Mouse (Mus musculus) thymus, adult 2 months (tissue): ENCODE data around the gene Cyp2g1. TPM values are rescaled to one million over a fixed set of nuclear protein-coding genes. Genes with fewer than 3 reads are reported as not detected.

Experiments used
- DNase-seq: peaks from one replicate; pipeline ENCODE4 v3.0.0; 2021
- H3K27ac ChIP-seq: fragments of 200-500 bp; 2 replicates; pipeline ENCODE4 v1.5.1; 2012; ENCODE audit warnings: low read length, control low read depth; ENCODE audit not compliant: control insufficient read depth, insufficient read depth
- H3K27me3 ChIP-seq: fragments of 200-500 bp; 2 replicates; pipeline ENCODE4 v1.6.1; 2012; ENCODE audit warnings: mild to moderate bottlenecking, low read length, moderate library complexity, mixed read lengths; ENCODE audit not compliant: control insufficient read depth, insufficient read depth
- H3K36me3 ChIP-seq: fragments of 200-500 bp; 2 replicates; pipeline ENCODE4 v1.6.1; 2012; ENCODE audit warnings: mild to moderate bottlenecking, low read length, moderate library complexity; ENCODE audit not compliant: control insufficient read depth, insufficient read depth
- H3K4me1 ChIP-seq: fragments of 200-500 bp; replicated peaks from 2 replicates; pipeline ENCODE4 v1.6.1; 2012; ENCODE audit warnings: low read length; ENCODE audit not compliant: control insufficient read depth, insufficient read depth
- H3K4me3 ChIP-seq: fragments of 200-500 bp; 2 replicates; pipeline ENCODE4 v1.5.1; 2012; ENCODE audit warnings: mild to moderate bottlenecking, low read length, control low read depth, moderate library complexity; ENCODE audit not compliant: control insufficient read depth, insufficient read depth
- CTCF ChIP-seq: fragments of 200-500 bp; IDR thresholded peaks from 2 replicates; pipeline ENCODE4 v1.5.1; 2012; ENCODE audit warnings: mild to moderate bottlenecking, control low read depth, low read length, moderate library complexity, borderline replicate concordance; ENCODE audit not compliant: control insufficient read depth, poor library complexity, insufficient read depth; ENCODE audit errors: extremely low read depth
- POLR2A ChIP-seq: fragments of 200-500 bp; IDR thresholded peaks from 2 replicates; pipeline ENCODE4 v1.6.1; 2012; ENCODE audit warnings: mild to moderate bottlenecking, low read length, control low read depth, moderate library complexity; ENCODE audit not compliant: control insufficient read depth, poor library complexity, insufficient read depth; ENCODE audit errors: extremely low read depth
- WGBS: fragments of 180-500 bp; shearing (Covaris S2); methylation state at CpG from one replicate; pipeline ENCODE4 v1.1.7; 2018; 5-methylcytosine and 5-hydroxymethylcytosine counted together
- polyA plus RNA-seq: library from polyadenylated mRNA; depleted of rRNA; stranded (reverse); fragments of >200 nt; gene quantifications from 2 replicates; pipeline ENCODE4 v1.2.3, GENCODE M21; 2012; rRNA removed

Cyp2g1 gene
- polyA plus RNA-seq, result 1.6 and 2.2 TPM in 2 replicates

- Histone ChIP-seq H3K4me1 (no peaks in the 10 kb centered on the region), H3K27ac (no peak within 1 kb of the TSS), H3K36me3 (no peaks in the 10 kb centered on the region), H3K4me3 (no peak within 1 kb of the TSS), H3K27me3 (no peaks in the 10 kb centered on the region)
- WGBS, result 100% methylated on average over 2 of the region's 2 CpGs
- TF ChIP-seq CTCF (no peak), POLR2A (no peak)
- DNase-seq, result no peak
Observed at GRCm38 (mm10) chr7:26808592-26808991, at the start of gene Cyp2g1. Gene Cyp2g1 (plus strand): TSS chr7:26808892.

- 43% methylated on average over 1 of the region's 1 CpGs for WGBS
Observed at GRCm38 (mm10) chr7:26767084-26767483, 41.6 kb upstream of the Cyp2g1 start.

DNA sequence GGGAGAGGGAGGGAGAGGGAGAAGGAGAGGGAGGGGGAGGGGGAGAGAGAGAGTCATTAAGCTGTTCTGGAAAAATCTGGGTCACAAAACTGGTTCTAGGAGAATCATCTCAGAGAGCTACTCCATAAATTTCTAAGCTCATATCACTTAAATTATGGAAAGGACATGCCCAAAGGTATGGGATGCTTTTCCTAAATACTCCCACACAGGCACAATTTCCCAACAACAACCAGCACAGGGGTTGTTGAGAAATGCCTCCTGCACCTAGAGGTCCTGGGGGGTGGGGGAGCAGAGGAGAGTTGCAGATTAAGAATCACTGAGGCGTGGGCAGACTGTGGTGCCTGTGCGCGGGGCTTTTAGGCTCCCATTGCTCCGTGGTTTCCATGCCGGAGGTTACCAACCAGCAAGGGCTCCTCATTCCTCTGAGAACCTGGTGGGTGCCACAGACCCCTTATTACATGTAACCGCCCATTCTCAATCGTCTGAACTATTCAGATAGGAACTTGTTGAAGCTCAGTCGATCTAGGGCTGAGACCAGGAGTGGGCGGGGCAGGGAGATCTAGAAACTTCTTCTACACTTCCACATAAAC lies 38.7 kb upstream of the Cyp2g1 start:
- DNase-seq, result no peak
- no peak overlapping the region for H3K4me3 ChIP-seq
- no peak overlapping the region for H3K27ac ChIP-seq
- H3K36me3 ChIP-seq, result no peaks in the 10 kb centered on the region
- no peaks in the 10 kb centered on the region for H3K4me1 ChIP-seq
- 88% methylated on average over 9 of the region's 9 CpGs for WGBS
- no peaks in the 10 kb centered on the region for H3K27me3 ChIP-seq
- TF ChIP-seq POLR2A (no peak), CTCF (no peak)

More at GRCm38 (mm10) chr7:26767084-26767483, 41.6 kb upstream of the Cyp2g1 start:
- Histone ChIP-seq H3K4me3 (no peak overlapping the region), H3K27me3 (no peaks in the 10 kb centered on the region), H3K36me3 (no peaks in the 10 kb centered on the region), H3K4me1 (no peaks in the 10 kb centered on the region), H3K27ac (no peak overlapping the region)
- TF ChIP-seq CTCF (no peak), POLR2A (no peak)
- no peak for DNase-seq

DNA sequence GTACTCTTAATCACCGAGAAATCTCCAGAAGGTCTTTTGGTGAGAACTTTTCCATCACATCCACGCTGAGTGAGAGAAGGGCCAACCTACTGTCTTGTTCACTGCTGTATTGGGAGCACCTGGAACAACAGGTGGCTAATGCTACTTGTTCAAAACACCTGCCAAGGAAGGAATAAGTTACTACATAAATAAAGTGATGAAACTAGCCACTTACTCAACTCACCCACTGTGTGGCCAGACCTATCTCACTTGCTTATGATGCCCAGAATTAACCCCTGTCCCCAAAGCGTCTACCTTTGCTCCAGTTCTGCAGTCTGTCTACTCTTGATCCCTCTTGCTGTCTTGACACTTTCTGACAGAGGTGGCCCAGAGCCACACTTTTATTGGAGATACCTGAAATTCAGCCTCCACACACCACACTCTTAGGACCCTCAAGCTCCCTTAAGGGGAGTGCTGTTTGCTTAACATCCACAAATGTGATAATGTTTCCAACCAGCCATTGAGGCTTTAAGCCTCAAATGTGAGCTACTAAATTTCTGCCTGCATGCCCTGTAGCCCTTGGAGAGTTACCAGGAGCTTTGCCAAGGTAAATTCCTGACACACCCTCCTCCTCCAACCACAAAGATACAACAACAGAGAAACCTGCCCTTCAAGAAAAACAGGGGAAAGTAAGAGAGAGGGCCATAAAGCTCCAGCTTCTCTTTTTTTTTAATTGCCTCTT lies 35.7 kb upstream of the Cyp2g1 start:
- TF ChIP-seq POLR2A (no peak), CTCF (no peak)
- WGBS, result 84% methylated on average over 3 of the region's 3 CpGs
- H3K4me1 ChIP-seq, result no peaks in the 10 kb centered on the region
- H3K36me3 ChIP-seq, result no peaks in the 10 kb centered on the region
- no peaks in the 10 kb centered on the region for H3K27me3 ChIP-seq
- H3K27ac ChIP-seq, result no peak overlapping the region
- no peak for DNase-seq
- no peak overlapping the region for H3K4me3 ChIP-seq

- Histone ChIP-seq H3K27me3 (no peaks in the 10 kb centered on the region), H3K4me1 (no peaks in the 10 kb centered on the region), H3K27ac (no peak overlapping the region), H3K4me3 (no peak overlapping the region), H3K36me3 (no peaks in the 10 kb centered on the region)
- TF ChIP-seq CTCF (no peak), POLR2A (no peak)
- no peak for DNase-seq
- WGBS, result 20% methylated on average over 6 of the region's 6 CpGs
Observed at GRCm38 (mm10) chr7:26775866-26776265, 32.8 kb upstream of the Cyp2g1 start.

GRCm38 (mm10) chr7:26777806-26778205 lies 30.9 kb upstream of the Cyp2g1 start:
- no peak overlapping the region for H3K27ac ChIP-seq
- 53% methylated on average over 2 of the region's 2 CpGs for WGBS
- H3K4me1 ChIP-seq, result no peaks in the 10 kb centered on the region
- H3K4me3 ChIP-seq, result no peak overlapping the region
- DNase-seq, result no peak
- no peaks in the 10 kb centered on the region for H3K27me3 ChIP-seq
- no peak for TF ChIP-seq POLR2A
- no peak for TF ChIP-seq CTCF
- H3K36me3 ChIP-seq, result no peaks in the 10 kb centered on the region

- Histone ChIP-seq H3K27ac (no peak overlapping the region), H3K36me3 (no peaks in the 10 kb centered on the region), H3K27me3 (no peaks in the 10 kb centered on the region), H3K4me3 (no peak overlapping the region), H3K4me1 (no peaks in the 10 kb centered on the region)
- DNase-seq, result no peak
- 37% methylated on average over 6 of the region's 6 CpGs for WGBS
- TF ChIP-seq CTCF, result no peak
Observed at GRCm38 (mm10) chr7:26778474-26778873, 30.2 kb upstream of the Cyp2g1 start.
